Mouse (Mus musculus): ENCODE data around the gene Exoc1.

The Exoc1 gene

GRCm38 (mm10) chr5:76609702-76610370, 80.7 kb downstream of the Exoc1 start:
- no peak for DNase-seq (ENCODE audit: low spot score)

- no peak for DNase-seq (ENCODE audit: low spot score)
Measured at GRCm38 (mm10) chr5:76612867-76613499, 83.9 kb downstream of the Exoc1 start.

- DNase-seq (ENCODE audit: low spot score) = no peak
Measured at GRCm38 (mm10) chr5:76615276-76615675, 86.2 kb downstream of the Exoc1 start.

GRCm38 (mm10) chr5:76616196-76616747, 87.2 kb downstream of the Exoc1 start:
- DNase-seq (ENCODE audit: low spot score) = no peak

- DNase-seq (ENCODE audit: low spot score) = no peak
Measured at GRCm38 (mm10) chr5:76618750-76619149, 89.6 kb downstream of the Exoc1 start.
